Mouse (Mus musculus) brain, embryonic 14.5 days (tissue): Measurements from ENCODE around the gene C1qtnf9. TPM values are rescaled to one million over a fixed set of nuclear protein-coding genes. Genes with fewer than 3 reads are reported as not detected.
A peak's percentile ranks its signal among the peaks of the same experiment; 100 is the strongest.

Experiments used
- DNase-seq: peaks from one replicate; pipeline ENCODE4 v3.0.0-alpha.2; 2011; ENCODE audit warnings: low read depth
- CTCF ChIP-seq: fragments of 200-500 bp; IDR thresholded peaks from 2 replicates; pipeline ENCODE4 v1.5.1; 2012; ENCODE audit warnings: inconsistent platforms, mild to moderate bottlenecking, moderate library complexity, borderline replicate concordance; ENCODE audit not compliant: insufficient read depth, insufficient read length; ENCODE audit errors: extremely low read depth
- POLR2A ChIP-seq: fragments of 200-500 bp; IDR thresholded peaks from 2 replicates; pipeline ENCODE4 v1.6.1; 2012; ENCODE audit warnings: mild to moderate bottlenecking, inconsistent platforms, borderline replicate concordance; ENCODE audit not compliant: poor library complexity, insufficient read depth, insufficient read length, severe bottlenecking; ENCODE audit errors: extremely low read depth
- polyA plus RNA-seq: library from polyadenylated mRNA; depleted of rRNA; stranded (reverse); fragments of >200 nt; gene quantifications from 2 replicates; pipeline ENCODE4 v1.2.3, GENCODE M21; 2012

Gene C1qtnf9
- polyA plus RNA-seq, 1 experiment: 0.33 TPM

GRCm38 (mm10) chr14:60741033-60741432, 26.9 kb upstream of the C1qtnf9 start:
- no peak for TF ChIP-seq POLR2A
- peak; percentile 40 for DNase-seq

DNA sequence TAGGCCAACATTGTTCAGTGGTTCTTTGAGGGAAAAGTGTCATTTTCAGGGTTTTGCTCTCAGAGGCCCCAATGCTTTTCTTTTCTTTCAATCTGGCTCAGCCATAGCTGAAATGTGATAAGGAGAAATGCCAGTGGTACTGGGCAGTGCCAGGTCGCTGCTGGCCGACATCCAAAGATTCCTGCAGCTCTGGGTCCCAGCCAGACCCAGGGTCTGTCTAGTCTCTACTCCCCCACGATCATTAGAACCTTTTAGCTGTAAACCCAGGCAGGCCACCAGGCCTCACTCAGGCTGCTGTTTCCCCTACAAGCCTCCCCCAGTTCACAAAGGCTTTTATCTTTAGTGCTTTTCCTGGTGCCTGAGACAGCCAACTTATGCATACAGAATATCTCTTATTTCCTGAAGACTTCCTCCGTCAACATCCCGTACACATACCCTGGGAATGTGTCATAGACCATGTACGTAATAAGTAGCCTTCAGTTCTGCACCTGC, 26.4 kb upstream of the C1qtnf9 start:
- TF ChIP-seq CTCF (no peak), POLR2A (no peak)
- peak; percentile 89 for DNase-seq

DNA sequence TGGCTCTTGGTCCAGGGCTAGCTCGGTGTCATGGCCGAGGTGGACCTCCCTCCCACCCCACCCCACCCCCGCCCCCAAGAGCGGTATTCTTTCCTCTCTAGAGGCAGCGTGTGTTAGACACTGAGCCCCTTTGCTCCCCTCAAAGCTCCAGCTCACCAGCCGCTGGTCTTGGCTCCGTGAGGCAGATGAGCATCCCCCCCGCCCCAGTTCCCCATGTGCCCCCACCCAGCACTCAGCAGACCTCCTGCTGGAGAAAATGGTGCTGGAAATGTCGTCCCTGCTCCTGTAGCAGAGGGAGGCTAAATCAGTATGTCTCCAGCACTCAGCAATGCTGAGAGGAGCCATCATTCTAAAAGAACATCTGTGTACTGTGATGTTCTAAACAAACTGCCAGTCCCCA, 24.3 kb upstream of the C1qtnf9 start:
- no peak for TF ChIP-seq CTCF
- no peak for TF ChIP-seq POLR2A
- no peak for DNase-seq

GRCm38 (mm10) chr14:60745201-60745600, 22.7 kb upstream of the C1qtnf9 start:
- DNase-seq: no peak
- TF ChIP-seq POLR2A (no peak), CTCF (no peak)

DNA sequence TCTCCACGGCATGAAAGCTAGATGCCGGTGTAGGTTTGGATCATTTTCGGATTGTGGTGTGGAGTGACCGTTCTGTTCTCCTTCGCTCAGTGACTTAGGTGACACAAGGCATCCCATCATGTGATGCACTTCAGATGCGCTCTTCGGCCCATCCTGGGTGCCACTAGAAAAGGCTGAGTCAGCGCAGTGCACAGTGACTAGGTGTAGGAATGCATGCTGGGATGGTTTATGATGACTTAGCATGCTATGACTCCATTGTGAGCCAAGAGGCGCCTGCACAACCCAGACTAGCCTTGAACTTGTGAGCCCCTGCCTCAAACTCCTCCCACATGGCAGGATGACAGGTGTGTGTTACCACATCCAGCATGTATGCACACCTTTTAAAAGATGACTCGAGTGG, 21.8 kb upstream of the C1qtnf9 start:
- TF ChIP-seq CTCF (no peak), POLR2A (no peak)
- DNase-seq: no peak

GRCm38 (mm10) chr14:60747154-60747870, 20.6 kb upstream of the C1qtnf9 start:
- DNase-seq: no peak
- TF ChIP-seq POLR2A (no peak), CTCF (no peak)

DNA sequence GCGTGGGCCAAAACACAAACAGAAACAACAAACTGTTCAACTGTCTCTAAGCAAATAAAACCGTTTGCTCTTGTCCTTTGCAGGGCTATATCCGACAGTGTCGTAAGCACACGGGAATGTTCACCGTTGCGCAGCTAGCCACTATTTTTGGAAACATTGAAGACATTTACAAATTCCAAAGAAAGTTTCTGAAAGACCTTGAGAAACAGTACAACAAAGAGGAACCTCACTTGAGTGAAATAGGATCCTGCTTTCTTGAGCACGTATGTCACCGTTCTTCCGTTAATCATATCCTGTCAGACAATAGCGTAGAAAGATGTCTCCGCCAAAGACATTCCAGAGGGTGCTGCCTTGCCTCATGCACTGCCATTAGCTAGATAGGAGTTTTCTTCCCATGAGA, 18.1 kb upstream of the C1qtnf9 start:
- no peak for DNase-seq
- TF ChIP-seq CTCF (no peak), POLR2A (no peak)

DNA sequence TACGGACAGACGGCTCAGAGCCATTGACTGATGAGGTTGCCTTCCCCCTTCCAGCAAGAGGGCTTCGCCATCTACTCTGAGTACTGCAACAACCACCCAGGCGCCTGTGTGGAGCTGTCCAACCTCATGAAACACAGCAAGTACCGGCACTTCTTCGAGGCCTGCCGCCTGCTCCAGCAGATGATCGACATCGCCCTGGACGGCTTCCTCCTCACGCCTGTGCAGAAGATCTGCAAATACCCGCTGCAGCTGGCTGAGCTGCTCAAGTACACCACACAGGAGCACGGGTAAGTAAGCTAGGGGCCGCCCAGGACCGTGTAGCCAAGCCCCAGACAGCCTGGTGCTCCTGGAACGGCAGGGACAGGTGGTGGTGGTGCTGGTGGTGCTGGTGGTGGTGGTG, 16.4 kb upstream of the C1qtnf9 start:
- no peak for DNase-seq
- TF ChIP-seq POLR2A (no peak), CTCF (no peak)

DNA sequence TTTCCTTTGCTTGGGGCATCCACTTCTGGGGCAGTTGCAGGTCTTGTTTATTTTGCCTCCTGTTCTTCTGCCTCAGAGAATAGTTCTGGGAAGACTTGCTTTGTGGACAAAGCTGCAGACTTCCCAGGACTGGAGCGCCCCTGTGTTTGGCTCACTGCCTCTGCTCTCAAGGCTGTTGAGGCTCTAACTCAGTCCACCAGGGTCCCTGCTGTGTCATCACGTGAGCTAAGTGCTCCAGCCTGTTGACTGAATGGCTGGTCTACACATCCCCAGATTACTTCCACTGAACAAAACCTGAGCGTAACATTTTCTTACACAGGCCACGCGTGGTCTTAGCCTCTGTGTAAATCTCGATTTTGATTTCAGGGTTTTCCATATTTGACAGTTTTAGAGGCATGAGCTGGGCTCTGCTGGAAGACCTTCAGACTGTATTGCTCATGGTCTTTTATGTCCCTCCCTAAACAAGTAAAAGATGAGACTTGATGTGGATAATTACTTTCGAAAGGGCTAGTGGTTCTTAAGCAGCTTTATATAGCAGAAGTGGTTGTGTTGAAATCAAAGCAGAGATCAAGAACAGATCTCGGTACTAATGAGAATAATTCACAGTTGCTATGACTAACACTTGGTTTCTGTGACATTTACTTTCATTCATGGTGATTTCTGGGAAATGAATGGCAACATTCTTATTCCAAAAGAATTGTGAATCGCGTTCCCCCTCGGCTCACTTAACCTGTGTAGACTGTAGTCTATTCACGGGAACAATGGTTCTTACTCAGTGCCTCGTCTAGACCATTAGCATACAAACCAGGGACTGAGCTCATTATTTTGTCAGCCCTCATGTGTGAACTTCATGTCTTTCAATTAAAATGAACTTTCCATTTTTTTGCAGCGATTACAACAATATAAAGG, 14.8 kb upstream of the C1qtnf9 start:
- TF ChIP-seq CTCF (no peak), POLR2A (no peak)
- DNase-seq: peak; percentile 94

DNA sequence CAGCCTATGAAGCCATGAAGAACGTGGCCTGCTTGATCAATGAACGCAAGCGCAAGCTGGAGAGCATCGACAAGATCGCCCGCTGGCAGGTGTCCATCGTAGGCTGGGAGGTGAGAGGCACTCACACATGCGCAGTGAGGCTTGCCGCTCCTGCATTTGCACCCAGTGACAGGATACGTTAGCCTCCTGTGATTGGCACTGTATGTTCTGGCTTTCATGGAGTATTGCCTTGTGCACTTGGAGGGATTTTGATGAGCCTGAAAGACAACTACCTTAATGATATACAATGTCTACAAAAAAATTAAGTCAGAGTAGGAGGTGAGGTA, 14.2 kb upstream of the C1qtnf9 start:
- TF ChIP-seq CTCF (no peak), POLR2A (no peak)

GRCm38 (mm10) chr14:60754656-60755055, 13.3 kb upstream of the C1qtnf9 start:
- no peak for TF ChIP-seq CTCF
- TF ChIP-seq POLR2A: no peak
- no peak for DNase-seq

More for the DNA sequence above, 14.2 kb upstream of the C1qtnf9 start:
- DNase-seq: no peak
